Mouse (Mus musculus): ENCODE results near the gene Esr2. TPM values are rescaled to one million over a fixed set of nuclear protein-coding genes. Genes with fewer than 3 reads are reported as not detected.
"Not testable (repeated sequence)": the region's sequence is repeated elsewhere in the genome, so short reads cannot be mapped to it uniquely, and the experiment has no call there.

Esr2 gene
- polyA plus RNA-seq, 1 experiment from 2014 or later, result 0.08 TPM

DNA sequence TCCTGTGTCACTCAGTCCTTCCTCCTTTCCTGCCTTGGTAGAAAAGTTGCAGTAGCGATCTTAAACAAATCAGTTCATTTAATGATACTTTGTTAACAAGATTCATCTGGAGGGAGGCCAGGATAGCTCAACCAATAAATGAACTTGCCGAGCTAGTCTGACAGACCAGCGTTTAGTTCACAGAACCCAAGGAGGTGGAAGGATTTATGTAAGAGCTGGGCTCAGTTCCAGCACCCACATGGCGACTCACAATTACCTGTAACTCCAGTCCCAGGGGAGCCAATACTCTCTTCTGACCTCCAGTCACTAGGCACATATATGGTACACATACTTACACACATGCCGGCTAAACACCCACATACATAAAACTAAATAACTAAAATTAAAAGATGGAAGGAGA, 2.0 kb upstream of the Esr2 start:
- Histone ChIP-seq H3K27ac (no peak overlapping the region), H3K4me2 (replicated peaks) (no peak overlapping the region), H3K9ac (no peak overlapping the region), H3K4me1 (replicated peaks; ENCODE audit: control insufficient read depth, insufficient read depth, low read length) (peaks cover 10% of the 10 kb centered on the region; the same call in 1 of the 2 replicates), H3K4me3 (replicated peaks; ENCODE audit: low read length) (no peak overlapping the region), H3K9me3 (ENCODE audit: control insufficient read depth, low read length) (no peaks in the 10 kb centered on the region), H3K27me3 (ENCODE audit: control insufficient read depth, insufficient read depth, low read length) (peaks cover 20% of the 10 kb centered on the region), H3K36me3 (replicated peaks; ENCODE audit: control insufficient read depth, insufficient read depth) (no peaks in the 10 kb centered on the region)
- ATAC-seq (ENCODE audit: low FRiP score) (no peak), DNase-seq (ENCODE audit: low spot score) (no peak)
- WGBS, result 75% methylated on average over 5 of the region's 5 CpGs

DNA sequence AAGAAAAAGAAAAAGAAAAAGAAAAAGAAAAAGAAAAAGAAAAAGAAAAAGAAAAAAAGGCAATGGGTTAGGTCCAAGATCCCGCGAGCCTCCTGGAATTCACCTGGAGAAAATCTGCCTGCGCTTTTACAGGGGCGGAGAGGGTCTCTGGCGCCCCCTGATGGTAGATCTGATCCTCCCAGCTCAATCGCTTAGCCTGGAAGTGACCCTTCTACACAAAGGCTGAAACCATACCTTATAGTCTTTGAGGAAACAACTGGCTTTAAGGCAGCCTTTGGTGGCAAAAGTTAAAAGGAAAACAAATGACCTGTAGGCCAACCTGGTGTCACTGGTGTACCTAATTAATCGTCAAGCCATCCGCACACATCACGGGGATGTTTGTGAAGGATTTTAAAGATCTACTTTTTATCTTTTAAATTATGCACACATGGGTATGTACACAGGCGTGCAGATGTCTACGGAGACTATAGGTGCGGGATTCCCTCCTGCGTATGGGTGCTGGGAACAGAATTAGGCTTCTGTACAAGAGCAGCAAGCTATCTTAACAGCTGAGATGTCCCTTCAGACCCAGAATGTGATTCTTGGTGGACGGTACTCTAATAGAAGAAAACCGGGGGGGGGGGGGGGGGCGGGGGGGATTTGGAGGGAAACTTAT, 932 bp upstream of the Esr2 start:
- H3K27ac ChIP-seq, result no peak overlapping the region
- H3K9ac ChIP-seq, result no peak overlapping the region
- H3K27me3 ChIP-seq (ENCODE audit: control insufficient read depth, insufficient read depth, low read length), result peaks cover 20% of the 10 kb centered on the region
- 32% methylated on average over 15 of the region's 16 CpGs for WGBS
- H3K4me2 ChIP-seq (replicated peaks), result peak overlapping the region; percentile 100
- no peaks in the 10 kb centered on the region for H3K36me3 ChIP-seq (replicated peaks; ENCODE audit: control insufficient read depth, insufficient read depth)
- 0 out of 2 replicates have a peak, but pooled peaks have one; percentile 34 for ATAC-seq (ENCODE audit: low FRiP score)
- H3K9me3 ChIP-seq (ENCODE audit: control insufficient read depth, low read length), result no peaks in the 10 kb centered on the region
- peak; percentile 83 for DNase-seq (ENCODE audit: low spot score)
- peaks cover 10% of the 10 kb centered on the region; the same call in 1 of the 2 replicates for H3K4me1 ChIP-seq (replicated peaks; ENCODE audit: control insufficient read depth, insufficient read depth, low read length)
- peak overlapping the region; percentile 40 for H3K4me3 ChIP-seq (replicated peaks; ENCODE audit: low read length)

DNA sequence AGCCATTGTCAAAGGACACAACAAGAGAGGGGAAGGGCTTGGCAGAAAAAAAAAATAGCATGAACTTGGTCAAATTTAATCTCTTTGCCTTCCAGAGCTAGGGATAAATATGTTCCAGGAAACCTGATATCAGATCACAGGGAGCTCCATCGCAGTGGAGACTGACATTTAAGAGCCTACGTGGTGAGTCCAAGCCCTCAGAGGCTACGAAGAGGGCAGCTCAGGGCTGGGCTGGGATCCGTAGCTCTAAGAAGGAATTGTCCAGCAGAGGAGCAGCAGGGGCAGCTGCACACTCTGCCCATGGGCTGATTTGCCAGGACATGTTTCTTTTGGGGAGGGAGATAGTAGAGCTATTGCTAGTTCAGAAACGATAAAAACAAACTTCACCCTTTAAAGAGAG, 11.4 kb downstream of the Esr2 start:
- H3K4me3 ChIP-seq (replicated peaks; ENCODE audit: low read length), result no peak overlapping the region
- no peaks in the 10 kb centered on the region for H3K9me3 ChIP-seq (ENCODE audit: control insufficient read depth, low read length)
- ATAC-seq (ENCODE audit: low FRiP score) (no peak), DNase-seq (ENCODE audit: low spot score) (no peak)
- H3K27ac ChIP-seq, result no peak overlapping the region
- H3K36me3 ChIP-seq (replicated peaks; ENCODE audit: control insufficient read depth, insufficient read depth), result no peaks in the 10 kb centered on the region
- H3K27me3 ChIP-seq (ENCODE audit: control insufficient read depth, insufficient read depth, low read length), result no peaks in the 10 kb centered on the region
- H3K9ac ChIP-seq, result no peak overlapping the region
- WGBS, result 70% methylated on average over 5 of the region's 5 CpGs
- H3K4me1 ChIP-seq (replicated peaks; ENCODE audit: control insufficient read depth, insufficient read depth, low read length), result no peaks in the 10 kb centered on the region
- no peak overlapping the region for H3K4me2 ChIP-seq (replicated peaks)

DNA sequence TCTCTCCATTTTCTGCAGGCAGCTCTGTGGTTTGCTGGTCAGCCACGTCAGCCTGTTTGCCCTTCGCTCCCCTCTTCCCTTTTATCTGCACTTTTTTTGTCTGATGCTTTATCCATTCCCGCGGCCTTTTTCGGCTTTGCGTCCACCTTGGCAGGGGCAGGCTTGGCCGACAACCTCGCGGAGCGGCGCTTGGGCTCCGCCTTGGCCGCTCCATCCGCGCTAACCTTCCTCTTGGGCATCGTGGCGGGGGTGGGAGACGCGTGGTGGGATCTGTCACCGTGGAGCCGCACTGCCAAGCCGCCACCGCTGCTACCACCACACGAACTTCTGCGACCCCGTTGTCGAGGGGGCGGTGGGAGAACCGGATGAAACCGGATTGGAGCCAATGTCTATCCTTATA, 24.7 kb downstream of the Esr2 start:
- H3K27ac ChIP-seq; ATAC-seq (ENCODE audit: low FRiP score); DNase-seq (ENCODE audit: low spot score); H3K4me1 ChIP-seq (replicated peaks; ENCODE audit: control insufficient read depth, insufficient read depth, low read length); H3K27me3 ChIP-seq (ENCODE audit: control insufficient read depth, insufficient read depth, low read length); H3K36me3 ChIP-seq (replicated peaks; ENCODE audit: control insufficient read depth, insufficient read depth); H3K9me3 ChIP-seq (ENCODE audit: control insufficient read depth, low read length): not testable (repeated sequence)
- Histone ChIP-seq H3K9ac (peak overlapping the region; percentile 50), H3K4me2 (replicated peaks) (peak overlapping the region; percentile 63), H3K4me3 (replicated peaks; ENCODE audit: low read length) (peak overlapping the region; percentile 31)
- 18% methylated on average over 30 of the region's 30 CpGs for WGBS

DNA sequence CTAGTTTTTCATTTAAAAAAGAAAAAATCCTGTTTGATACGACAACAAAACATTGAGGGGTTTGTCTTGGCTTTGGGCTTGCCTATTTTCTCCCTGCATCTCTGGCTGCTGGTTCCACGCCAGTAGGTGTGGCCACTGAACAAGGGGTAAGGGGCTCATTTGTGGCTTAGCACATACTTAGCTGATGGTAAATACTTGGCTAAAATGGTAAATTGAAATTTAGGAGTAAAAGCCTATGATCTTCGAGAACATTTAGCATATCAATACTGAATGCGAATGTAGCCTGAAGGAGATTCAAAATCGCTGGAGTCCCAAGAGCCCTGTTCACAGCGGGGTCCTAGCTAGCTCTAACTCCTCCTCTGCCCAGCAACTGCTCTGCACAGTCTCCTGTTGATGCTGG, 40.4 kb downstream of the Esr2 start:
- Histone ChIP-seq H3K4me3 (replicated peaks; ENCODE audit: low read length) (no peak overlapping the region), H3K4me2 (replicated peaks) (no peak overlapping the region), H3K4me1 (replicated peaks; ENCODE audit: control insufficient read depth, insufficient read depth, low read length) (no peaks in the 10 kb centered on the region; the same call in 1 of the 2 replicates), H3K27me3 (ENCODE audit: control insufficient read depth, insufficient read depth, low read length) (no peaks in the 10 kb centered on the region), H3K9me3 (ENCODE audit: control insufficient read depth, low read length) (no peaks in the 10 kb centered on the region), H3K27ac (no peak overlapping the region), H3K9ac (no peak overlapping the region), H3K36me3 (replicated peaks; ENCODE audit: control insufficient read depth, insufficient read depth) (no peaks in the 10 kb centered on the region)
- DNase-seq (ENCODE audit: low spot score) (no peak), ATAC-seq (ENCODE audit: low FRiP score) (no peak)
- WGBS, result 39% methylated on average over 6 of the region's 6 CpGs

DNA sequence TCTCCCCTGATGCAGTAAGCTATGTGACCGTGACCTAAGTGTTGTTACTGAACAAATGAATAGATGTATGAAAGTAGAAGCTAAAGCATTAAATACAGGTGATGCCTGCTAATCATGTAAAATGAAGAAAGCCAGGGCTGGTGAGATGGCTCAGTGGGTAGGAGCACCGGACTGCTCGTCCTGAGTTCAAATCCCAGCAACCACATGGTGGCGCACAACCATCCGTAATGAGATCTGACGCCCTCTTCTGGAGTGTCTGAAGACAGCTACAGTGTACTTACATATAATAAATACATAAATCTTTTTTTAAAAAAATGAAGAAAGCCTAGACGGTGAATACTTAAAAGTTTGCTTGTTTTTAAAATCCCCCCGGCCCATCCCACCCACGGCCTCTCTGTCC, 44.0 kb downstream of the Esr2 start:
- not testable (repeated sequence) for H3K9me3 ChIP-seq (ENCODE audit: control insufficient read depth, low read length); H3K9ac ChIP-seq; DNase-seq (ENCODE audit: low spot score); ATAC-seq (ENCODE audit: low FRiP score); H3K4me2 ChIP-seq (replicated peaks); H3K27me3 ChIP-seq (ENCODE audit: control insufficient read depth, insufficient read depth, low read length); H3K36me3 ChIP-seq (replicated peaks; ENCODE audit: control insufficient read depth, insufficient read depth); H3K27ac ChIP-seq; H3K4me1 ChIP-seq (replicated peaks; ENCODE audit: control insufficient read depth, insufficient read depth, low read length); H3K4me3 ChIP-seq (replicated peaks; ENCODE audit: low read length)
- 88% methylated on average over 9 of the region's 9 CpGs for WGBS

DNA sequence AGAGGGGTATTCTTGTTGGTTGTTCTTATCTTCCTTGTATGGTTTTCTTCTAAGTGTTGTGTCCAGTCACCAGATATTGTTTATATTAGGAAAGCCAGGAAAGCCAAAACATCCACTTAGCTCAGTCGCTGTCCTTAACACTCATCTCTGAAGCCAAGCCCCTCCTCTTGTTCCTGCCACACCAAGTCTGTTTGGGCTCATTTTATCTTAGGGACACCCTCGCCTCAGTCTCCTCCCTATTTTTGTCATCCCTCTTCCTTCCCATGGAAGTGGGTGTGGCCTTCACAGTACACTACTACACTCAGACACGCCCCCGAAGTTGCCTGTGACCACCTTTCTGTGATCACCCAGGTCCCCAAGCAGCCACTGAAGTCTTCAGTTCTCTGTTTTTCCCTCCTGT, 44.5 kb downstream of the Esr2 start:
- no peaks in the 10 kb centered on the region for H3K36me3 ChIP-seq (replicated peaks; ENCODE audit: control insufficient read depth, insufficient read depth)
- no peak overlapping the region for H3K27ac ChIP-seq
- no peak overlapping the region for H3K4me2 ChIP-seq (replicated peaks)
- H3K9ac ChIP-seq, result no peak overlapping the region
- ATAC-seq (ENCODE audit: low FRiP score) (no peak), DNase-seq (ENCODE audit: low spot score) (no peak)
- H3K4me3 ChIP-seq (replicated peaks; ENCODE audit: low read length), result no peak overlapping the region
- H3K4me1 ChIP-seq (replicated peaks; ENCODE audit: control insufficient read depth, insufficient read depth, low read length), result no peaks in the 10 kb centered on the region; the same call in 1 of the 2 replicates
- 85% methylated on average over 4 of the region's 4 CpGs for WGBS
- H3K9me3 ChIP-seq (ENCODE audit: control insufficient read depth, low read length), result no peaks in the 10 kb centered on the region
- H3K27me3 ChIP-seq (ENCODE audit: control insufficient read depth, insufficient read depth, low read length), result no peaks in the 10 kb centered on the region

DNA sequence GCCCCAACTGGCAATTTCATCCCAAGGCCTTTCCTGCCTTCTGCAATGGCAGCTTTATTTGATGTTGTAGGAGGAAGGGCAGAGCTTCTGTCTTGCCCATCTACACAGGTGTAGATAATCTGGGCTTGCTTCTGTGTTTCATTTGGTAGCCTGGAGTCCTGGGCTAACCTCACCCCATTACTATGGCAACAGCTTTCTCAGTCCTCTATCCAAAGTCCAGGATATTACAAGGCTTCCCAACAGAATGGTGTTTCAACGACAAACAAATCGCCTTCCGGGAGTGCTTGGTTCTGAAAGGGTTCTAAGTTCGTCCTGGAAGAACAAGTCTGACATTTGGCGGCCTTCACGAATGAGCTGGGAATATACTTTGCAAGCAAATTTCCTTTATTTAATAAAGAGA, 46.2 kb downstream of the Esr2 start:
- Histone ChIP-seq H3K4me3 (replicated peaks; ENCODE audit: low read length) (no peak overlapping the region), H3K4me2 (replicated peaks) (no peak overlapping the region), H3K27ac (no peak overlapping the region), H3K36me3 (replicated peaks; ENCODE audit: control insufficient read depth, insufficient read depth) (no peaks in the 10 kb centered on the region), H3K4me1 (replicated peaks; ENCODE audit: control insufficient read depth, insufficient read depth, low read length) (no peaks in the 10 kb centered on the region), H3K9ac (no peak overlapping the region), H3K27me3 (ENCODE audit: control insufficient read depth, insufficient read depth, low read length) (no peaks in the 10 kb centered on the region), H3K9me3 (ENCODE audit: control insufficient read depth, low read length) (no peaks in the 10 kb centered on the region)
- DNase-seq (ENCODE audit: low spot score) (no peak), ATAC-seq (ENCODE audit: low FRiP score) (no peak)
- WGBS, result 87% methylated on average over 6 of the region's 6 CpGs

DNA sequence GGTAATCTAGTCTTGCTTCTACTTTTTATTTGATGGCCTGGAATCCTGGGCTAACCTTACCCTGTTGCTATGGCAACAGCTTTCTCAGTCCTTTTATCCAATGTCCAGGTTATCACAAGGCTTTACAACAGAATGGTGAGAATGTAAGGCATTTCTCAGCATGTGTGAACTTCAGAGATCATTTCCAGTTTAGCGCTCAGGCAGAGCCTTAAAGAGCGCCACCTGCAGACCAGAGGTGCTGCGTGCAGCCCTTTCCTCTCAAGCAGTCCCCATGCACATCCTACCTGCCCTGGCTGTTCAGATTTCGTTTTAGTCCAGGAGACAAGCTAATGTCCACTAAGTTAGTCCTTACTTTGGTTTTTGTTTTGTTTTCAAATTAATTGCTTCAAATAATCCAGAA, 46.8 kb downstream of the Esr2 start:
- 26% methylated on average over 4 of the region's 4 CpGs for WGBS
- DNase-seq (ENCODE audit: low spot score) (no peak), ATAC-seq (ENCODE audit: low FRiP score) (no peak)
- Histone ChIP-seq H3K36me3 (replicated peaks; ENCODE audit: control insufficient read depth, insufficient read depth) (no peaks in the 10 kb centered on the region), H3K27ac (no peak overlapping the region), H3K4me3 (replicated peaks; ENCODE audit: low read length) (no peak overlapping the region), H3K4me2 (replicated peaks) (no peak overlapping the region), H3K9me3 (ENCODE audit: control insufficient read depth, low read length) (no peaks in the 10 kb centered on the region), H3K9ac (no peak overlapping the region), H3K27me3 (ENCODE audit: control insufficient read depth, insufficient read depth, low read length) (no peaks in the 10 kb centered on the region), H3K4me1 (replicated peaks; ENCODE audit: control insufficient read depth, insufficient read depth, low read length) (no peaks in the 10 kb centered on the region)

DNA sequence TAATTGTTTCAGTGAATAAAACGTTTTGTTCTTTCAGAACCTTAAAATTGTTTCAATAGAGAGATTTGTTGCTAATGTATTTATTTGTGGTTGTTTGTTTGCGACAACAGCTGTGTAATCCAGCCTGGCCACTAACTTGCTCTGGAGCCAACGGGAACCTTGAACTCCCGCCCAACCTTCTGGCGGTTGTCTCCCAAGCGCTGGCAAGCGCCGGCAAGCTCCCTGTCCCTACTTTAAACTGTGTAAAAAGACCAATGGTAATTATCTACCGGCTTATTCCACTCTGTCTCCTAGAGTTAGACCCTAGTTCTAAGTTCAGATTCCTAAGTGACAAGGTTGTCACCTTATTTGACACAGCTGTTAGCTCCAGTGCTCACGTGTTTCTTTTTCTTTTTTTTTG, 48.2 kb downstream of the Esr2 start:
- H3K27me3 ChIP-seq (ENCODE audit: control insufficient read depth, insufficient read depth, low read length), result no peaks in the 10 kb centered on the region
- H3K4me1 ChIP-seq (replicated peaks; ENCODE audit: control insufficient read depth, insufficient read depth, low read length), result no peaks in the 10 kb centered on the region
- no peak for ATAC-seq (ENCODE audit: low FRiP score)
- H3K9me3 ChIP-seq (ENCODE audit: control insufficient read depth, low read length), result no peaks in the 10 kb centered on the region
- no peak overlapping the region for H3K4me2 ChIP-seq (replicated peaks)
- no peak overlapping the region for H3K9ac ChIP-seq
- DNase-seq (ENCODE audit: low spot score), result no peak
- H3K36me3 ChIP-seq (replicated peaks; ENCODE audit: control insufficient read depth, insufficient read depth), result no peaks in the 10 kb centered on the region
- no peak overlapping the region for H3K27ac ChIP-seq
- 89% methylated on average over 10 of the region's 10 CpGs for WGBS
- no peak overlapping the region for H3K4me3 ChIP-seq (replicated peaks; ENCODE audit: low read length)
